Mouse (Mus musculus) forelimb bud, embryonic 11.5 days (tissue): ENCODE measurements around the gene 4921517D22Rik.

Source experiments
- DNase-seq: peaks from one replicate; pipeline ENCODE4 v3.0.0-alpha.2; 2012; ENCODE audit warnings: low read depth, low spot score

Gene 4921517D22Rik

GRCm38 (mm10) chr13:59691478-59691877 lies 2.4 kb downstream of the 4921517D22Rik start:
- DNase-seq: no peak

- DNase-seq: no peak
Observed at GRCm38 (mm10) chr13:59690576-59690975, 3.3 kb downstream of the 4921517D22Rik start.

- no peak for DNase-seq
Observed at GRCm38 (mm10) chr13:59689843-59690242, 4.1 kb downstream of the 4921517D22Rik start.

- no peak for DNase-seq
Observed at GRCm38 (mm10) chr13:59689313-59689712, 4.6 kb downstream of the 4921517D22Rik start.

- DNase-seq: no peak
Observed at GRCm38 (mm10) chr13:59688338-59688770, 5.6 kb downstream of the 4921517D22Rik start.

GRCm38 (mm10) chr13:59685236-59685635 lies 8.7 kb downstream of the 4921517D22Rik start:
- no peak for DNase-seq

- peak; percentile 42 for DNase-seq
Observed at GRCm38 (mm10) chr13:59682629-59683028, 11.3 kb downstream of the 4921517D22Rik start.

- DNase-seq: no peak
Observed at GRCm38 (mm10) chr13:59679908-59680307, 14.0 kb downstream of the 4921517D22Rik start.

- DNase-seq: no peak
Observed at GRCm38 (mm10) chr13:59679306-59679705, 14.6 kb downstream of the 4921517D22Rik start.

GRCm38 (mm10) chr13:59676316-59677229 lies 17.3 kb downstream of the 4921517D22Rik start:
- DNase-seq: no peak

GRCm38 (mm10) chr13:59675151-59676011 lies 18.5 kb downstream of the 4921517D22Rik start, which contains the start of gene Golm1:
TSS of gene Golm1 (minus strand) at chr13:59675811.
- peak; percentile 65 for DNase-seq

- no peak for DNase-seq
Observed at GRCm38 (mm10) chr13:59674761-59675150, 19.2 kb downstream of the 4921517D22Rik start.

GRCm38 (mm10) chr13:59674215-59674614 lies 19.7 kb downstream of the 4921517D22Rik start:
- DNase-seq: peak; percentile 45

- DNase-seq: no peak
Observed at GRCm38 (mm10) chr13:59673597-59673996, 20.3 kb downstream of the 4921517D22Rik start.

GRCm38 (mm10) chr13:59672248-59672647 lies 21.7 kb downstream of the 4921517D22Rik start:
- DNase-seq: no peak

- DNase-seq: no peak
Observed at GRCm38 (mm10) chr13:59671521-59671920, 22.4 kb downstream of the 4921517D22Rik start.

GRCm38 (mm10) chr13:59669946-59670345 lies 24.0 kb downstream of the 4921517D22Rik start:
- no peak for DNase-seq

GRCm38 (mm10) chr13:59668501-59669093 lies 25.3 kb downstream of the 4921517D22Rik start:
- no peak for DNase-seq

- DNase-seq: no peak
Observed at GRCm38 (mm10) chr13:59667763-59668162, 26.1 kb downstream of the 4921517D22Rik start.

GRCm38 (mm10) chr13:59663939-59664712 lies 29.8 kb downstream of the 4921517D22Rik start:
- no peak for DNase-seq

GRCm38 (mm10) chr13:59661966-59662365 lies 31.9 kb downstream of the 4921517D22Rik start:
- no peak for DNase-seq
